Mouse (Mus musculus) embryonic facial prominence, embryonic 15.5 days (tissue): Measurements from ENCODE around the gene Cfap299. TPM values are rescaled to one million over a fixed set of nuclear protein-coding genes. Genes with fewer than 3 reads are reported as not detected.
"Not testable (repeated sequence)": the region's sequence is repeated elsewhere in the genome, so short reads cannot be mapped to it uniquely, and the experiment has no call there.

Source experiments
- ATAC-seq: fragments of 200-750 bp; cut with Nextera tagmentation; 2 replicates; pipeline ENCODE4 v1.8.0; 2017; ENCODE audit warnings: low read depth, moderate TSS enrichment; ENCODE audit not compliant: insufficient number of reproducible peaks, low FRiP score, low TSS enrichment
- H3K27ac ChIP-seq: fragments of 300-500 bp; sonication (generic); replicated peaks from 2 replicates; pipeline ENCODE4 v1.5.1; 2015; ENCODE audit warnings: mild to moderate bottlenecking, inconsistent platforms
- H3K27me3 ChIP-seq: fragments of 300-500 bp; sonication (generic); 2 replicates; pipeline ENCODE4 v1.6.1; 2015; ENCODE audit warnings: inconsistent platforms
- H3K36me3 ChIP-seq: fragments of 300-500 bp; sonication (generic); 2 replicates; pipeline ENCODE4 v1.6.1; 2015; ENCODE audit warnings: mild to moderate bottlenecking, inconsistent platforms
- H3K4me1 ChIP-seq: fragments of 300-500 bp; sonication (generic); 2 replicates; pipeline ENCODE4 v1.6.1; 2015; ENCODE audit warnings: inconsistent platforms
- H3K4me2 ChIP-seq: fragments of 300-500 bp; sonication (generic); replicated peaks from 2 replicates; pipeline ENCODE4 v1.6.1; 2015; ENCODE audit warnings: mild to moderate bottlenecking, inconsistent platforms
- H3K4me3 ChIP-seq: fragments of 300-500 bp; sonication (generic); replicated peaks from 2 replicates; pipeline ENCODE4 v1.5.1; 2015; ENCODE audit warnings: mild to moderate bottlenecking, inconsistent platforms
- H3K9ac ChIP-seq: fragments of 300-500 bp; sonication (generic); 2 replicates; pipeline ENCODE4 v1.6.1; 2015; ENCODE audit warnings: inconsistent platforms
- H3K9me3 ChIP-seq: fragments of 300-500 bp; sonication (generic); replicated peaks from 2 replicates; pipeline ENCODE4 v1.6.1; 2016; ENCODE audit warnings: inconsistent platforms
- WGBS: fragments of 180-500 bp; shearing (Covaris S2); methylation state at CpG from one replicate; pipeline ENCODE4 v1.1.7; 2015; 5-methylcytosine and 5-hydroxymethylcytosine counted together
- polyA plus RNA-seq: library from polyadenylated mRNA; unstranded; fragments of >200 nt; fragmentation: Nextera tagmentation; extraction: Ambion mirVana; gene quantifications from 2 replicates; pipeline ENCODE4 v1.2.1, GENCODE M21; 2015

Cfap299 gene
- polyA plus RNA-seq, 1 experiment from 2014 or later: 7.5 TPM

- ATAC-seq: no peak
Measured at GRCm38 (mm10) chr5:98572392-98572791, 243.3 kb downstream of the Cfap299 start.

GRCm38 (mm10) chr5:98574711-98575470 lies 245.8 kb downstream of the Cfap299 start:
- Histone ChIP-seq H3K9me3 (no peaks in the 10 kb centered on the region), H3K9ac (no peak overlapping the region), H3K4me3 (no peak overlapping the region), H3K27ac (no peak overlapping the region), H3K27me3 (no peaks in the 10 kb centered on the region), H3K4me2 (no peak overlapping the region), H3K36me3 (no peaks in the 10 kb centered on the region), H3K4me1 (no peaks in the 10 kb centered on the region)
- peak; percentile 24; the same call in 1 of the 2 replicates for ATAC-seq
- 37% methylated on average over 12 of the region's 12 CpGs for WGBS

More at GRCm38 (mm10) chr5:98572392-98572791, 243.3 kb downstream of the Cfap299 start:
- Histone ChIP-seq H3K9me3 (no peaks in the 10 kb centered on the region), H3K9ac (no peak overlapping the region), H3K4me2 (no peak overlapping the region), H3K36me3 (no peaks in the 10 kb centered on the region), H3K4me3 (no peak overlapping the region), H3K27ac (no peak overlapping the region), H3K27me3 (no peaks in the 10 kb centered on the region), H3K4me1 (no peaks in the 10 kb centered on the region)
- 54% methylated on average over 4 of the region's 4 CpGs for WGBS

GRCm38 (mm10) chr5:98575471-98575834 lies 246.3 kb downstream of the Cfap299 start:
- no peak overlapping the region for H3K27ac ChIP-seq
- no peak for ATAC-seq
- H3K4me2 ChIP-seq: no peak overlapping the region
- no peak overlapping the region for H3K4me3 ChIP-seq
- no peaks in the 10 kb centered on the region for H3K36me3 ChIP-seq
- H3K27me3 ChIP-seq: no peaks in the 10 kb centered on the region
- no peak overlapping the region for H3K9ac ChIP-seq
- WGBS: 67% methylated on average over 4 of the region's 4 CpGs
- H3K9me3 ChIP-seq: no peaks in the 10 kb centered on the region
- H3K4me1 ChIP-seq: no peaks in the 10 kb centered on the region

GRCm38 (mm10) chr5:98576538-98576937 lies 247.4 kb downstream of the Cfap299 start:
- H3K27ac ChIP-seq, H3K4me2 ChIP-seq, H3K9ac ChIP-seq, H3K9me3 ChIP-seq, H3K4me3 ChIP-seq, H3K4me1 ChIP-seq, ATAC-seq, H3K27me3 ChIP-seq, H3K36me3 ChIP-seq: not testable (repeated sequence)
- WGBS: 68% methylated on average over 6 of the region's 6 CpGs

GRCm38 (mm10) chr5:98578398-98578797 lies 249.3 kb downstream of the Cfap299 start:
- Histone ChIP-seq H3K4me2 (no peak overlapping the region), H3K4me3 (no peak overlapping the region), H3K27me3 (no peaks in the 10 kb centered on the region), H3K9ac (no peak overlapping the region), H3K27ac (no peak overlapping the region), H3K4me1 (no peaks in the 10 kb centered on the region), H3K36me3 (no peaks in the 10 kb centered on the region), H3K9me3 (no peaks in the 10 kb centered on the region)
- ATAC-seq: no peak
- WGBS: 61% methylated on average over 2 of the region's 2 CpGs

GRCm38 (mm10) chr5:98580811-98581210 lies 251.7 kb downstream of the Cfap299 start:
- WGBS: 42% methylated on average over 5 of the region's 5 CpGs
- no peak overlapping the region for H3K4me2 ChIP-seq

GRCm38 (mm10) chr5:98582051-98582450 lies 252.9 kb downstream of the Cfap299 start:
- H3K9ac ChIP-seq: no peak overlapping the region
- no peak for ATAC-seq
- H3K27ac ChIP-seq: no peak overlapping the region
- WGBS: 88% methylated on average over 3 of the region's 3 CpGs
- no peak overlapping the region for H3K4me2 ChIP-seq
- H3K36me3 ChIP-seq: no peaks in the 10 kb centered on the region
- no peaks in the 10 kb centered on the region for H3K27me3 ChIP-seq
- H3K9me3 ChIP-seq: no peaks in the 10 kb centered on the region
- H3K4me1 ChIP-seq: no peaks in the 10 kb centered on the region
- H3K4me3 ChIP-seq: no peak overlapping the region

More at GRCm38 (mm10) chr5:98580811-98581210, 251.7 kb downstream of the Cfap299 start:
- Histone ChIP-seq H3K9ac (no peak overlapping the region), H3K4me3 (no peak overlapping the region), H3K36me3 (no peaks in the 10 kb centered on the region), H3K9me3 (no peaks in the 10 kb centered on the region), H3K27me3 (no peaks in the 10 kb centered on the region), H3K27ac (no peak overlapping the region), H3K4me1 (no peaks in the 10 kb centered on the region)
- no peak for ATAC-seq

GRCm38 (mm10) chr5:98585915-98586314 lies 256.8 kb downstream of the Cfap299 start:
- no peaks in the 10 kb centered on the region for H3K9me3 ChIP-seq
- ATAC-seq: no peak
- no peak overlapping the region for H3K9ac ChIP-seq
- no peak overlapping the region for H3K4me3 ChIP-seq
- no peaks in the 10 kb centered on the region for H3K4me1 ChIP-seq
- H3K27ac ChIP-seq: no peak overlapping the region
- no peaks in the 10 kb centered on the region for H3K36me3 ChIP-seq
- no peaks in the 10 kb centered on the region for H3K27me3 ChIP-seq
- no peak overlapping the region for H3K4me2 ChIP-seq

- ATAC-seq: no peak
Measured at GRCm38 (mm10) chr5:98613511-98613910, 284.4 kb downstream of the Cfap299 start.

GRCm38 (mm10) chr5:98616902-98617301 lies 287.8 kb downstream of the Cfap299 start:
- no peak overlapping the region for H3K9ac ChIP-seq
- no peaks in the 10 kb centered on the region for H3K27me3 ChIP-seq
- no peaks in the 10 kb centered on the region for H3K4me1 ChIP-seq
- H3K27ac ChIP-seq: no peak overlapping the region
- no peaks in the 10 kb centered on the region for H3K36me3 ChIP-seq
- 68% methylated on average over 3 of the region's 3 CpGs for WGBS
- no peak overlapping the region for H3K4me2 ChIP-seq
- H3K4me3 ChIP-seq: no peak overlapping the region
- ATAC-seq: no peak
- no peaks in the 10 kb centered on the region for H3K9me3 ChIP-seq

More at GRCm38 (mm10) chr5:98613511-98613910, 284.4 kb downstream of the Cfap299 start:
- 81% methylated on average over 5 of the region's 5 CpGs for WGBS
- H3K9ac ChIP-seq: no peak overlapping the region
- no peak overlapping the region for H3K4me2 ChIP-seq
- no peak overlapping the region for H3K27ac ChIP-seq
- H3K4me1 ChIP-seq: no peaks in the 10 kb centered on the region
- H3K27me3 ChIP-seq: no peaks in the 10 kb centered on the region
- no peaks in the 10 kb centered on the region for H3K36me3 ChIP-seq
- H3K9me3 ChIP-seq: no peaks in the 10 kb centered on the region
- no peak overlapping the region for H3K4me3 ChIP-seq

GRCm38 (mm10) chr5:98617416-98617815 lies 288.3 kb downstream of the Cfap299 start:
- no peak overlapping the region for H3K9ac ChIP-seq
- no peaks in the 10 kb centered on the region for H3K9me3 ChIP-seq
- no peaks in the 10 kb centered on the region for H3K36me3 ChIP-seq
- no peaks in the 10 kb centered on the region for H3K27me3 ChIP-seq
- no peak overlapping the region for H3K27ac ChIP-seq
- no peaks in the 10 kb centered on the region for H3K4me1 ChIP-seq
- WGBS: 74% methylated on average over 4 of the region's 4 CpGs
- H3K4me2 ChIP-seq: no peak overlapping the region
- H3K4me3 ChIP-seq: no peak overlapping the region
- no peak for ATAC-seq

GRCm38 (mm10) chr5:98650345-98650744 lies 321.2 kb downstream of the Cfap299 start:
- Histone ChIP-seq H3K9ac (no peak overlapping the region), H3K9me3 (no peaks in the 10 kb centered on the region), H3K4me3 (no peak overlapping the region), H3K27ac (no peak overlapping the region), H3K27me3 (no peaks in the 10 kb centered on the region), H3K36me3 (no peaks in the 10 kb centered on the region), H3K4me1 (no peaks in the 10 kb centered on the region), H3K4me2 (no peak overlapping the region)
- ATAC-seq: no peak
